Mouse (Mus musculus) hindbrain, embryonic 12.5 days (tissue): ENCODE results near the gene Pde4c. TPM values are rescaled to one million over a fixed set of nuclear protein-coding genes. Genes with fewer than 3 reads are reported as not detected.
A peak's percentile ranks its signal among the peaks of the same experiment; 100 is the strongest.

ENCODE experiments used
- ATAC-seq: fragments of 200-750 bp; cut with Nextera tagmentation; 2 replicates; pipeline ENCODE4 v1.8.0; 2017; ENCODE audit warnings: moderate TSS enrichment; ENCODE audit not compliant: low FRiP score
- H3K27ac ChIP-seq: fragments of 300-500 bp; sonication (generic); 2 replicates; pipeline ENCODE4 v1.5.1; 2016; ENCODE audit warnings: mild to moderate bottlenecking
- H3K27me3 ChIP-seq: fragments of 300-500 bp; sonication (generic); 2 replicates; pipeline ENCODE4 v1.6.1; 2016; ENCODE audit warnings: mild to moderate bottlenecking
- H3K36me3 ChIP-seq: fragments of 300-500 bp; sonication (generic); 2 replicates; pipeline ENCODE4 v1.6.1; 2016; ENCODE audit warnings: mild to moderate bottlenecking
- H3K4me1 ChIP-seq: fragments of 300-500 bp; sonication (generic); 2 replicates; pipeline ENCODE4 v1.6.1; 2016
- H3K4me2 ChIP-seq: fragments of 300-500 bp; sonication (generic); replicated peaks from 2 replicates; pipeline ENCODE4 v1.6.1; 2016; ENCODE audit warnings: mild to moderate bottlenecking
- H3K4me3 ChIP-seq: fragments of 300-500 bp; sonication (generic); 2 replicates; pipeline ENCODE4 v1.5.1; 2016; ENCODE audit warnings: mild to moderate bottlenecking
- H3K9ac ChIP-seq: fragments of 300-500 bp; sonication (generic); 2 replicates; pipeline ENCODE4 v1.6.1; 2016; ENCODE audit warnings: mild to moderate bottlenecking, moderate library complexity
- H3K9me3 ChIP-seq: fragments of 300-500 bp; sonication (generic); replicated peaks from 2 replicates; pipeline ENCODE4 v1.6.1; 2016; ENCODE audit warnings: mild to moderate bottlenecking
- WGBS: fragments of 180-500 bp; shearing (Covaris S2); methylation state at CpG from one replicate; pipeline ENCODE4 v1.1.7; 2016; 5-methylcytosine and 5-hydroxymethylcytosine counted together
- polyA plus RNA-seq: library from polyadenylated mRNA; unstranded; fragments of >200 nt; fragmentation: Nextera tagmentation; extraction: Ambion mirVana; gene quantifications from 2 replicates; pipeline ENCODE4 v1.2.1, GENCODE M21; 2016

The Pde4c gene
- polyA plus RNA-seq, 1 experiment from 2014 or later = 0.26 TPM

- peaks cover 15% of the 10 kb centered on the region for H3K36me3 ChIP-seq
- no peaks in the 10 kb centered on the region for H3K9me3 ChIP-seq
- WGBS = under 1% methylated on average over 89 of the region's 89 CpGs
- no peaks in the 10 kb centered on the region for H3K27me3 ChIP-seq
- peaks cover 59% of the 10 kb centered on the region for H3K4me1 ChIP-seq
- peak overlapping the region; percentile 98 for H3K27ac ChIP-seq
- ATAC-seq = peak; percentile 20
- H3K4me2 ChIP-seq = peak overlapping the region; percentile 68
- H3K4me3 ChIP-seq = peak overlapping the region; percentile 99
- peak overlapping the region; percentile 100 for H3K9ac ChIP-seq
These were observed 24.2 kb upstream of the Pde4c start for GRCm38 (mm10) chr8:70699116-70699833.

- H3K9ac ChIP-seq = peak overlapping the region; percentile 100
- peaks cover 15% of the 10 kb centered on the region for H3K36me3 ChIP-seq
- no peaks in the 10 kb centered on the region for H3K27me3 ChIP-seq
- peak overlapping the region; percentile 99 for H3K4me3 ChIP-seq
- H3K4me1 ChIP-seq = peaks cover 59% of the 10 kb centered on the region
- H3K27ac ChIP-seq = peak overlapping the region; percentile 98
- WGBS = under 1% methylated on average over 58 of the region's 59 CpGs
- no peak for ATAC-seq
- H3K4me2 ChIP-seq = peak overlapping the region; percentile 68
- H3K9me3 ChIP-seq = no peaks in the 10 kb centered on the region
These were observed 23.5 kb upstream of the Pde4c start for GRCm38 (mm10) chr8:70699834-70700554.

- Histone ChIP-seq H3K4me1 (peaks cover 54% of the 10 kb centered on the region), H3K27me3 (no peaks in the 10 kb centered on the region), H3K27ac (peak overlapping the region; percentile 98), H3K36me3 (peaks cover 15% of the 10 kb centered on the region), H3K9ac (peak overlapping the region; percentile 100), H3K4me2 (peak overlapping the region; percentile 68), H3K9me3 (no peaks in the 10 kb centered on the region), H3K4me3 (peak overlapping the region; percentile 99)
- ATAC-seq = peak; percentile 24
- WGBS = under 1% methylated on average over 20 of the region's 20 CpGs
These were observed 23.0 kb upstream of the Pde4c start for GRCm38 (mm10) chr8:70700555-70700922.

- peak overlapping the region; percentile 100 for H3K9ac ChIP-seq
- H3K4me1 ChIP-seq = peaks cover 46% of the 10 kb centered on the region
- peak overlapping the region; percentile 68 for H3K4me2 ChIP-seq
- peaks cover 15% of the 10 kb centered on the region for H3K36me3 ChIP-seq
- H3K27ac ChIP-seq = peak overlapping the region; percentile 98
- no peaks in the 10 kb centered on the region for H3K27me3 ChIP-seq
- ATAC-seq = no peak; the same call in 1 of the 2 replicates
- peak overlapping the region; percentile 99 for H3K4me3 ChIP-seq
- H3K9me3 ChIP-seq = no peaks in the 10 kb centered on the region
- 53% methylated on average over 10 of the region's 10 CpGs for WGBS
These were observed 22.2 kb upstream of the Pde4c start for GRCm38 (mm10) chr8:70701048-70701981.

GRCm38 (mm10) chr8:70701982-70702841, 21.3 kb upstream of the Pde4c start:
- 81% methylated on average over 2 of the region's 2 CpGs for WGBS
- Histone ChIP-seq H3K27me3 (no peaks in the 10 kb centered on the region), H3K9ac (no peak overlapping the region), H3K4me1 (peaks cover 37% of the 10 kb centered on the region), H3K4me2 (peak overlapping the region; percentile 68), H3K9me3 (no peaks in the 10 kb centered on the region), H3K36me3 (peaks cover 18% of the 10 kb centered on the region), H3K27ac (no peak overlapping the region), H3K4me3 (no peak overlapping the region)
- ATAC-seq = no peak

- H3K4me1 ChIP-seq = peaks cover 32% of the 10 kb centered on the region
- H3K36me3 ChIP-seq = peaks cover 18% of the 10 kb centered on the region
- H3K27ac ChIP-seq = no peak overlapping the region
- no peak for ATAC-seq
- WGBS = 86% methylated on average over 3 of the region's 3 CpGs
- H3K9me3 ChIP-seq = no peaks in the 10 kb centered on the region
- H3K9ac ChIP-seq = no peak overlapping the region
- no peak overlapping the region for H3K4me2 ChIP-seq
- no peak overlapping the region for H3K4me3 ChIP-seq
- no peaks in the 10 kb centered on the region for H3K27me3 ChIP-seq
These were observed 20.7 kb upstream of the Pde4c start for GRCm38 (mm10) chr8:70702842-70703182.

- H3K4me1 ChIP-seq = peaks cover 27% of the 10 kb centered on the region
- H3K9me3 ChIP-seq = no peaks in the 10 kb centered on the region
- peak within 1 kb of the TSS; percentile 68 for H3K4me2 ChIP-seq
- 0 out of 2 replicates have a peak within 1 kb of the TSS, but pooled peaks have one; percentile 8 for H3K9ac ChIP-seq
- no peak within 1 kb of the TSS for H3K4me3 ChIP-seq
- no peak for ATAC-seq
- no peak within 1 kb of the TSS for H3K27ac ChIP-seq
- H3K36me3 ChIP-seq = peaks cover 18% of the 10 kb centered on the region
- 95% methylated on average over 3 of the region's 3 CpGs for WGBS
- H3K27me3 ChIP-seq = no peaks in the 10 kb centered on the region
These were observed 20.2 kb upstream of the Pde4c start, which contains the start of gene Iqcn for GRCm38 (mm10) chr8:70703287-70703686. Iqcn (plus strand) TSS chr8:70703457.

- H3K4me1 ChIP-seq = peaks cover 4% of the 10 kb centered on the region; the same call in 1 of the 2 replicates
- H3K4me3 ChIP-seq = no peak overlapping the region
- 0 out of 2 replicates have a peak, but pooled peaks cover 7% of the 10 kb centered on the region for H3K27me3 ChIP-seq
- H3K36me3 ChIP-seq = peaks cover 10% of the 10 kb centered on the region
- H3K9ac ChIP-seq = no peak overlapping the region
- no peaks in the 10 kb centered on the region for H3K9me3 ChIP-seq
- no peak for ATAC-seq
- H3K27ac ChIP-seq = no peak overlapping the region
- H3K4me2 ChIP-seq = no peak overlapping the region
- 86% methylated on average over 14 of the region's 14 CpGs for WGBS
These were observed 15.2 kb upstream of the Pde4c start for GRCm38 (mm10) chr8:70708281-70708680.

GRCm38 (mm10) chr8:70709794-70710193, 13.7 kb upstream of the Pde4c start:
- Histone ChIP-seq H3K4me2 (no peak overlapping the region), H3K4me1 (peaks cover 7% of the 10 kb centered on the region; the same call in 1 of the 2 replicates), H3K36me3 (peaks cover 3% of the 10 kb centered on the region), H3K9ac (no peak overlapping the region), H3K9me3 (no peaks in the 10 kb centered on the region), H3K4me3 (no peak overlapping the region), H3K27ac (no peak overlapping the region), H3K27me3 (0 out of 2 replicates have a peak, but pooled peaks cover 7% of the 10 kb centered on the region)
- no peak for ATAC-seq
- 87% methylated on average over 9 of the region's 9 CpGs for WGBS

GRCm38 (mm10) chr8:70710296-70710695, 13.2 kb upstream of the Pde4c start:
- WGBS = 94% methylated on average over 1 of the region's 1 CpGs
- H3K9me3 ChIP-seq = no peaks in the 10 kb centered on the region
- H3K4me1 ChIP-seq = peaks cover 7% of the 10 kb centered on the region; the same call in 1 of the 2 replicates
- no peak overlapping the region for H3K9ac ChIP-seq
- H3K27ac ChIP-seq = no peak overlapping the region
- peaks cover 3% of the 10 kb centered on the region; the same call in 1 of the 2 replicates for H3K36me3 ChIP-seq
- no peak overlapping the region for H3K4me3 ChIP-seq
- no peak overlapping the region for H3K4me2 ChIP-seq
- H3K27me3 ChIP-seq = 0 out of 2 replicates have a peak, but pooled peaks cover 7% of the 10 kb centered on the region
- no peak for ATAC-seq

GRCm38 (mm10) chr8:70711041-70711440, 12.5 kb upstream of the Pde4c start:
- H3K27me3 ChIP-seq = 0 out of 2 replicates have a peak, but pooled peaks cover 7% of the 10 kb centered on the region
- peaks cover 7% of the 10 kb centered on the region; the same call in 1 of the 2 replicates for H3K4me1 ChIP-seq
- H3K27ac ChIP-seq = no peak overlapping the region
- H3K36me3 ChIP-seq = peaks cover 3% of the 10 kb centered on the region; the same call in 1 of the 2 replicates
- H3K4me2 ChIP-seq = no peak overlapping the region
- no peak overlapping the region for H3K9ac ChIP-seq
- H3K4me3 ChIP-seq = no peak overlapping the region
- no peaks in the 10 kb centered on the region for H3K9me3 ChIP-seq
- no peak for ATAC-seq
- 86% methylated on average over 11 of the region's 11 CpGs for WGBS
